Mouse (Mus musculus): ENCODE data around the gene Lrp1.

Gene Lrp1

DNA sequence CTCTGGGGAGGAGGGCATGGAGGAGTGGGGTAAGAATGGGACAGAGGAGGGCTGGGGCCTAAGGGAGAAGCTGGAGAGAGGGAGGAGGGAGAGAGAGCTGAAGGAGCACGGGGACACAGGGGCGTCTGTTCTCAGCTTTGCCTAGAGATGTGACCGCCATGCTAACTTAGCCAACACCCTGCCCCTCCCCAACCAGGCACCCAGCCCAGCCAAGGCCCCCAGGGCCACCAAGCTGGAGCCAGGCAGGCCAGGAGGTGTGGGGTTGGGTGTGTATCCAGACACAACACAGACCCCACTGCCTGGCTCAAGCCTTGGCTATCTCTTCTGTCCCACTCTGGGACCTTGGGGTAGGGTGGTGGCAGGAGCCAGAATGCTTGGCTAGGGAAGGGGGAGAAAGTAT, 5.4 kb downstream of the Lrp1 start:
- DNase-seq (ENCODE audit: low read depth, low spot score), result no peak

DNA sequence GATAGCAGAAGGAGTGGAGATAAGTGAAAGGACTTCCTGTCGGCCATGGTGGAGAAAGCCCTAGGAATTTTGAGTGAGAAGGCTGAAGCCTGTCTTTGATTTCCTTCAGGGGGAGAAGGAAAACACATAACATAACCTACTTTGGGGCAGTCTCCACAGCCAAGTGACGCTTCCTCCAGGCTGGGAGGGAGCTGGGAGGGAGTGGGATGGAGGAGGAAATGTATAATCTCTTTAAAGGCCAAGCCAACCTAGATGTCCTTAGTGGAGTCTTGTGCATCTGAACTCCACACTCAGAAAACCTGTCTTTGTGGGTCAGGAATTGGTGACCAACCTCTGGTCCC, 5.9 kb downstream of the Lrp1 start:
- no peak for DNase-seq (ENCODE audit: low read depth, low spot score)

DNA sequence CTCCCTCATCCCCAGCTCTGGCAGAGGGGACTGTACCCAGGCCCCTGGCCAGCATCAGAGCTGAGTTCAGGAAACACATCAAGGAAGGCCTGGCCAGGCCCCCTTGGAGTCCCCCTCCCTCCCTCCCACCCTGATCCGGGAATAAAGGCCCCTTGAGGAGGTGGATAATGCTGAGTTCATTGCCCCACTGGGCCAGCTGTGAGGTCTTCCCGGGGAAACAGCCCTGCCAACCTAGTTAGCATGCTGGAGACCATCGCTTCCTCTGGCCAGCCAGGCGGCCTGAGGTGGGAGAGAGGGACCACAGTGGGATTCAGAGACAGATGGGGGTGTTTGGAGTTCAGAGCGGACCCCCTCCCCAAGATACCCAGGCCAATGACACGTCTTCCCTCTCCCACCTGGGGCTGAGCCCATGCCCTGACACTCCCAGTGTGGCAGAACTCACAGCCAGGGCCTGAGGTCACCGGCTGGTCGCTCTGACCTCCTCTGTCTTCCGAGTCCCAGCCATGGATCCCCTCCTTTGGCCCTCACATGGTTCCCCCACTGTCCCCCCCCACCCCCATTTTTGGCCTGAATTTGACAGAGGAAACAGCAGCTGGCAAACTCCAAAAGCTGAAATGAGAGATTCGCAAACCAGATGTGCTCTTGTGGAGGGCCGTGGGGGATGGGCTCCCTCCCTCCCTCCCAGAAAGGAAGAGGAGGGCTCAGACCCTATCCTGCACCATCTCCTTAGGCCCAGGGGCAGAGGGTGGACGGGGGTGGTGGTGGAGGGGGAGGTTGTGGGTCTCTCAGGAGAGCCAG, 6.5 kb downstream of the Lrp1 start:
- DNase-seq (ENCODE audit: low read depth, low spot score), result no peak

DNA sequence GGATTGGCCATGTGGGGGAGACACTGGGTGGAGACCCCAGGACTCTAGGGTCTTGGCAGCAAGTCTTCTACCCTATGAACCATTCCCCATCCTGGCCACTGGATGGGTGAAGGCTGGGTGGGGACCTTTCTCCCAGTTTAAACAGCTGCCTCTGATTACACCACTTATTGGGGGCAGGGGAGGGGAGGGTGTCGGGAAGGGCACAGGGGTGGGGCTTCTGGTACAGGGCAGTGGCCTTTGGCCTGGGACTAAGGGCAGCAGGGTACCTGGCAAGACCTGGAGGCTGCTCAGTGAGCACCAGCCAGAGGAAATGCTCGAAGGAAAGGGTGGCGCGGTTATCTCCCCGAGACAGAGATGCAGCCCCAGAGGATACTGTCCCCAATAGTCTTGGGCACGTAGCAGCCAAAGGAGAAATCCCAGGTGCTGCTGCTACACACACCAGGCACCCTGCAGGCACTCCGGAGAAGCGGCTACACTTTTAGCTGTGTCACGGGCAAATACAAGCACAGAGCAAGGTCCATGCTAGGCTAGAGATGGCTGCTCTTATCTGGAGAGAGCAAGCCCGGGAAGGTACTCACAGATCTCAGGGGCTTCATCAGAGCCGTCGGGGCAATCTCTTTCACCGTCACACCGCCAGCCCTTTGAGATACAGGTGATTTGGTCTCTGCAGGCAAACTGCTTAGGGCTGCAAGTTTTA, 8.7 kb downstream of the Lrp1 start:
- no peak for DNase-seq (ENCODE audit: low read depth, low spot score)

DNA sequence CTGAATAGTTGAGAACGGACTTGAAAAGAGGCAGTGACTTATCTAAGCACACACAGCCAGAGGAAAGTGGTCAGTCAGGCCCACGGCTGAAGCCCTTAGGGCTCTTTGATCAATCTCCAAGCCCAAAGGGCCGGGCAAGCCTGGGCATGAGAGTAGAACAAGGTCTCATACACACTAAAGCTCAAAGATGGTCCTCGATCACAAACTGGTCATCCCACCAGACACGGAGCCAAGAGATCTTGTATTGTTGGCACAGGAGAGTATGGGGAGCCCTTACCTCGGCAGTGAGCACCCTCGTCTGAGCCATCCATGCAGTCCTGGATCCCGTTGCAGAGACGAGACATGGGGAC, 10.9 kb downstream of the Lrp1 start:
- DNase-seq (ENCODE audit: low read depth, low spot score), result peak; percentile 25

DNA sequence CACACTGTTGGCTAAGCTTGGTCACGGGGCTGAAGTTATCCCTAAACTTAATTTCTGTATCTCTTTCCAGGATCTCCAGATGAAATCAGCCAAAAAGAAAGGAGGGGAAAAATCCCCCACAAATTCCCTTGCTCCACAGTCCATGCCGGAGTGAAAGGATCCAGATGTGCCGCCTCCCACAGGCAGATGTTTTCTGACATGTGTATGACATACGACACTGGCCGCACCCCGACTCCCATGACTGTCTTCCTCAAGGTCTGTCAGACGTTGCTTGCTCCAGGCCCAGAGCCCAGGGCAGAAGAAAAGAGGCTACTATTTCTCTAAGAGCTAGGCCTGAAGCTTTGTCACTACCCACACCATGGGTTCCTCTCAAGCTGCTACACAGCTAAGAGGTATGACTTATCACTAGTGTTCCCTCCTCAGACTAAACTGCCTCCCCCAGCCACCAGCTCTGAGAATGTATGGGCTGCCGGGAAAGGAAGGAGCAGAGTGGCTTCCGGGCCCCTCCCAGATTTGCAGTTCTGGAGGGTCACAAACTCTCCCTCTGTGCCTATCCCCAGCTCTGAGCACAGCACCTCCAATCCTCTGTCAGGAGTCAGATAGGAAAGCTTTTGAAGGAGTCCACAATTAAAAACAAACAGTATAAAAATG, 11.4 kb downstream of the Lrp1 start:
- DNase-seq (ENCODE audit: low read depth, low spot score), result peak; percentile 59

DNA sequence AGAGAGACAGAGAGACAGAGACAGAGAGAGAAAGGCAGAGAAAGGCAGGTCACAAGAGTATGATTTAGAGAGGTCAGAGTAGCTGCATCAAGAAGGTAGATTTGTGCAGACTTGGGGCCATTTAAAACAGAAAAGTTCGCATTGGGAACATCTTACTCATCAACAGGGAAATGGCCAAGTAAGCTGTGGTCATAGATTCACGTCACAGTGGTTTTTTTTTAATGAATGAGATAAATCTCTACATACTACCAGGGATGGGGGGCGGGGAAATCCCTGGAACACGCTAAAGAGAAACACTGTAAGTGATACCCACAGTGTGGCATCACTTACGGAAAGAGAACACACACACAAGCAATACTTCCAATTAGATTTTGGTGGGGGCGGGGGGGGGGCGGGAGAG, 13.9 kb downstream of the Lrp1 start:
- DNase-seq (ENCODE audit: low read depth, low spot score), result no peak

DNA sequence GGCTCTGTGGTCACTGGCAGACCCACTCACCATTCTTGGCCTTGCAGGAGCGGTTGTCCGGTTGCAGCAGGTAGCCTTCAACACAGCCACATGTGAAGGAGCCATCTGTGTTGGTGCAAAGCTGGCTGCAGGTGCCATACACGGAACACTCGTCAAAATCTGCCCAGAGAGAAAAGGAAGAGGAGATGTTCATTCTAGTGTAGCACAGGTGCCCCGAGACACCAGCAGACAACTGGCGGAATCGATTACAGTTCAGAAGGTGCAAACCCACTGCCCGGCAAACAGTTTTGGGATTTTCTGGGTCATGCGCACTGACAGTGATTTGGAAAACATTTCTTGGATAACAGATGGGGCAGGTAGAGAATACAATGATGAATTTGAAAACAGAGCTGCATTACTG, 15.2 kb downstream of the Lrp1 start:
- DNase-seq (ENCODE audit: low read depth, low spot score), result no peak

DNA sequence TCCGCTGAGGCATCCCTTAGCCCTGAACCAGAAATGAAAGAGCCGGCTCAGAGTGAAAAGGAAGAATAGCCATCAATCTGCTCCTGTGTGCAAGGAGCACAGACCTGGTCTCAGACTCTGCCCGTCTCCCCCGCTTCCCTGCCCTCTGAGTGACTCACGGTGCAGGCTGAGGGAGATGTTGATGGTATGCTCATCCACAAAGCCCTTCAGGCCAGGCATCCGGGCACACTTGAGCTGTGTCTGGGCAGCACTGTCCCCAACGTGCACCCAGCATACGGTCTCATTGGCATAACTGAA, 15.7 kb downstream of the Lrp1 start:
- DNase-seq (ENCODE audit: low read depth, low spot score), result no peak

DNA sequence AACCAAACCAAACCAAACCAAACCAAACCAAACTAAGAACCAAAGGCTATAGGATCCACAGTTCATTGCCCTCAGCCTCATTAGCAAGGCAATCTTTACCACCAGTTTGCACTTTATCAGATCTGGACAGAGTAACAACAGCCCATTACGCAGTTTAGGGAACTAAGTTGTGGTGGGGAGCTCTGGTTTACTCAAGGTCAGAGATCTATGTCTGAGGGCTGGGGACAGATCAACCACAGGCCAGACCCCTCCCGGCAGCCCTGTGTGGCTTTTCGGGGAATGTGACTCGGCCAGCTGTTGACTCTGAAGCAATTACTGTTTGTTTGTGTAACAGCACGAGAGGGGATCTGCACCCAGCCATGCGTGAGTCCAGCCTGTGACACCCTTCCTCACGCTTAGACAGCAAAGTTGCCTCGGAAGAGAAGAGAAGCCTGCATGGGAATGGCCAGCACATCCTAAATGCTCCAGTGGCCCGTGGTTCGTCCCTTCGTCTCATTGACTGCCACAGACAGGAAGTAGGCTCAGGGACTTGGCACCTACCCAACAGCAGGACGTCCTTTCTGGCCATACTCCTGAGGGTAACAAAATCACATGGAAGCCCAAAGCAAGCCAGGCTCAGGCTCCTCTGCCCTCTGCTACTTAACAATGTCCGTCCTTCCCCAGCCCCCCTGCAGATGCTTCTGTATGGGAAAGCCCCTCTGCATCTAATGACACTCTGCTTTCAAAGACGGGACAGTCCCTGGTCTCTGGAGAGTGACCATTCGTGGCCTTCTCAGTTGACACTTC, 16.3 kb downstream of the Lrp1 start:
- no peak for DNase-seq (ENCODE audit: low read depth, low spot score)

DNA sequence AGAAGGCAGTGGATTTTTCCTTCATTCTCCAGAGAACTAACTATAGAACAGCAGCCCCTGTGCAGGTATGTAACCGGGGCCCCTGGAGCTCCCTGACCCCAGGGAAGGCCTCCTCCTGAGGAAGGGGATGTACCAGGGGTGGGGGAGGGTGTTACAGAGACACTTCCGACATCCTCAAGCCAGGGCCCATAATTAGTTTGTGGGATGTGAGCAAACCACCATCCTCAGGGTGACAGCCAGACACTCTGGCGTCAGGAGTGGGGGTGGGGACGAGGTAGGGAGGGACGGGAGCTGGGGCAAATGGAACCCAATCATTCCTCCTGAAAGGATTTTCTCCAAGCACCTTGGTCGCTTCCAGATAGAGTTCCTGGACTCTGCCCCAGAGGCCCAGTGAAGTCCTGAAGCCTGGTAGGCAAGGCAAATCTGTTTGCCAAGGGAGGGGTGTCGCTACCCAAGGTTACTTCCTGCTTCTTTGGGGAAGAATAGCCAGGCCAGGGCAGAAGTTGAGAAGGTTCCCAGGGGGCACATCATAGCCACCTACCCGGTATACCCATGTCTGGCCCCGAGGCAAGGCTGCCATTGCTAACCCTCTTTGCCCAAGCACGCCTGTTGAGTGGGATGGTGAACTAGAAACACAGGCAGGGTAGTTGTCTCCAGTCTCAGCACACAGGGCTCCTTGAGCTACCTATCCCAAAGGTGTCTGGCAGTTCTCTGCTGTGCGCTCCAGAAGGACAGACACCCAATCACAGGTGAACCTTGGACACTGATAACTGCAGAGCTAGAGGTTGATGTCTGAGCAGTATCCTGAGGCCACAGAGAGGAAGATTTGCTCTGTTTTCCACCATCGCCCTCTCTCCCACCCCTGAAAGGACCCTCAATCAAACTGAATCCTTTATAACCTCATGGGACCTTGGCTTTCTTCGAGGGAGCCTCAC, 17.2 kb downstream of the Lrp1 start:
- DNase-seq (ENCODE audit: low read depth, low spot score), result no peak

DNA sequence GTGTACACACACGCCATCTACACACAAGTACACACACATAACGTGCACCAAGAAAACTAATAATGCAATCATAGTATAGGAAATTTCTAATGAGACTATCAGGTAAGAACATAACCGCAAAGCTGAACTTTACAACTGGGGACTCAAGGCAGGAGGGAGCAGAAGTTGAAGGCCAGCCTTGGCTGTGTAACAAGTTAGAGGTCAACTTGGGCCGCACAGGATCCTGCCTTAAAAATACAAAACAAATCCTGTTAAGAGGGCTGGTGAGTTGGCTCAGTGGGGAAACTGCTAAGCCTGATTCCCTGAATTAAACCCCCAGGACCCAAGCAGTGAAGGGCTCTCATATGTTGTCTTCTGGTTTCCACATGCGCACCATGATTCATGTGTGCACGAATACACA, 18.8 kb downstream of the Lrp1 start:
- DNase-seq (ENCODE audit: low read depth, low spot score), result no peak

DNA sequence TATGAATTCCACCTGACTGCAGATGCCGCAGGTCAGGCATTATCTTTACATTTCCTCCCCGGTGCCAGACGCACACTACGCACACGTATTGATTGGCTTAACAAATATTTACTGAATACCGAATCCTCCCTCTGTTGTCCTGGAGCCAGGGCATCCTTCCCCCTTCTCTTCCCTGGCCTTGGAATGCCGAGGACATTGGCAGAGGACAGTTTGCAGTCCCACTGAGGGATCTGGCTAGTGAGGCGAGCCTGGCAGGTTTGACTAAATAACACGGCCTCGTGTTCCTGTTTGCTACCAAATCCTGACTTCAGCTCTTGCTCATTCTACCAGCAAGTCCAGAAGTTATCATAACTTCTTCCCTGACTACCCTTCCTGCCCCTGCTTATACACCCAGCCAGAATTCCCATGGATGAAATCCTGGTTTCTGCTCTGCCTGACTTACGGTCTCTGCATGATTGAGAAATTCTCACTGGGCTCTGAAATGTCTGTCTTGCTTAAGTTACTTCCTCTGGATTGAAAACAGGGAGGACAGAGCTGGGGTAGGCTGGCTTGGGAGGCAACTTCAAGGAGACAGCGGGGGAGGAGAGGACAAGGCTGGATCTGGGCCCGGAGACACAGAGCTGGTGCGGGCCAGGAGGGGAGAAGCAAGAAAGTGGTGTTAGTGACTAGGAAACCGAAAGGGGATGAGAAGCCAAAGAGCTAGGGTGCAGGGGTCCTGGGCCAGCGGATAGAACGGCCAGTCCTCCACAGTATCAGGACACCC, 21.0 kb downstream of the Lrp1 start:
- no peak for DNase-seq (ENCODE audit: low read depth, low spot score)

DNA sequence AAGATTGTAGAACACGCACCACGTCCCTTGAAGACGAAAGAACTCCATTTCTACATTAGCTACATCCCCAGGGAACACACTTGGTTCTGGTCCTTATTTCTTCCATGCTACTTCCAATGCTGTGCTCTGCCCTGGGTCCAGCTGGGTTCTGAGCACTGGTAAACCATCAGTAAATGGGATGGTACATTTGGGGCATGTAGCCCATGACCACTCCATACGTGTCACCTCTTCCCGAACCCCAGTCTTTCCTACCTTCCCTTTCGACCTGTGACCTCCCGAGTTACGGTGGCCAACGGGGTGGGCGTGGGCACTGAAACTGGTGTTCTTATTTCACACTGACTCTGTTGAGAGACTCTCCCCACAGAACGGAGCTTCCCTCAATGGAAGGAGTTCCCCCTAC, 21.7 kb downstream of the Lrp1 start:
- no peak for DNase-seq (ENCODE audit: low read depth, low spot score)

DNA sequence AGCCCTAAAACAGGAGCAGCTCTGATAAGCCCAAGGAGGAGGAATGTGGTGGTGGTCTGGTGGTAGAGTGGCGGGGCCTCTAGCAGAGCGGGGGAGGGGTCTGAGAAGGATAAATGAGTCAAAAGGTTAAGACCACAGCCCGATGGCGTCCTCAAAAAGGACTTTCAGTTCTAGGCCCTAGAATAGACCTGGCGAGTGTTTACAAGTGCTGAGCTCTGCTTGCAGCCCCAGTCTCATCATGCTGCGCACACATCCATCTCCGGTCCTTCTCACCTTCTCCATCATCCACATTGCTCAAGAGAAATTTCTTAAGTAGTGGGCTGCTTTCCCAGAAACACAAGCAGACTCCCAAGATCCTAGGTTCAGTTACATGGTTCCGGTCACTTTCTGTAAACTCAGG, 22.3 kb downstream of the Lrp1 start:
- no peak for DNase-seq (ENCODE audit: low read depth, low spot score)

DNA sequence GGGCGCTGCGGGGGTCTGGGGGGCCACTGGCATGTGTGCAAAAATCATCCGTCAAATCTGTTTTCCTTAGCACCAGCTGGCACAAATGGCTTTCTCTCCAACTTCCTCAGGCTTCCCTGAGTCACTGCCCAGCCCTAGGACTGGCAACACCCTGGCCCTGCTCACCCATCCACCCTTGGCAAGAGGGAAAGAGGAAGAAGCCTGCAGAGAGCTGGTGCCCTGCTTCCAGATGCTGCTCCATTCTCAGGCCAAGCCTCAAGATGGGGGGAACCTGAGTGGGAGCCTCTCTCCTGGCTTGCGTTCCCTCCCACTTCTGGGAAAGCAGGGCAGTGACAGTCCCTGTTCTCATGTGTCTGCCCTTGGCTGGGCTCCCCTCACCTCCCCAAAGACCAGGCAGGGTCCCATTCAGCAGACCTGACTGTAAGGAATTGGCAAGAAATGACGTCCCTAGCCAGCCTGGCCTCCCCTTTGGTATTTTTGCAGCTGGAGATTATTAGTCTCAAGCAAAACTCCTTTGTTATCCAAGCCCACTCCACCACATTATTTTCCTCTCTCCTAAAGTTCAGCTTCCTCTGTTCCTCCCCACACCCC, 23.5 kb downstream of the Lrp1 start:
- no peak for DNase-seq (ENCODE audit: low read depth, low spot score)

DNA sequence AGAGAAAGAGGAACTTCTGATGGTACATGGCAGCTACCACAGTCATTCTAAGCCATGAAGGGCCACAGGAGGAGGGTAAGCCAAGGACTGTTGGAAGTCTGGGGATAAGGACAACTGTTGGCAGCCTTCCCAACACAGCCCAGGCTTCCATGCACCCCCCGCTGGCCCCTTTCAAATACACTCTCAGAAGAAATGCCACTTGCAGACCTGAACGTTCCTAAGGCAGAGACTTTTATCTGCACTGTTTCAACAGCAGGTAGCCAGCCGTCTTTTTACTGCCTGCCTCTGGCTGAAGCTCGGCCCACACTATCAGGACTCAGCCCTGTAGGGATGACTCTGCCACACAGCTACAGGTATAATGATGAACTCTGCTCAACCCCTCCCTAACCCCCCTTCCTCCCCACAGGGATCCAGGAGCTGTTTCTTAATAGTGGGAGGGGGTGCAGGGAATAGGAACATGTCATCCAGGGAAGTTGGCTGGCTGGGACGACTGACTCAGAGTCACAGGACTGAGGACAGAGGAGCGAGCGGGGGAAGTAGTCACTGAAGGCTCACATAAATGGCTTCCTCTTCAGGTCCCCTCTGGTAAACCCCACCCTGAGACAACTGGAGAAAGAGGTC, 24.5 kb downstream of the Lrp1 start:
- no peak for DNase-seq (ENCODE audit: low read depth, low spot score)

DNA sequence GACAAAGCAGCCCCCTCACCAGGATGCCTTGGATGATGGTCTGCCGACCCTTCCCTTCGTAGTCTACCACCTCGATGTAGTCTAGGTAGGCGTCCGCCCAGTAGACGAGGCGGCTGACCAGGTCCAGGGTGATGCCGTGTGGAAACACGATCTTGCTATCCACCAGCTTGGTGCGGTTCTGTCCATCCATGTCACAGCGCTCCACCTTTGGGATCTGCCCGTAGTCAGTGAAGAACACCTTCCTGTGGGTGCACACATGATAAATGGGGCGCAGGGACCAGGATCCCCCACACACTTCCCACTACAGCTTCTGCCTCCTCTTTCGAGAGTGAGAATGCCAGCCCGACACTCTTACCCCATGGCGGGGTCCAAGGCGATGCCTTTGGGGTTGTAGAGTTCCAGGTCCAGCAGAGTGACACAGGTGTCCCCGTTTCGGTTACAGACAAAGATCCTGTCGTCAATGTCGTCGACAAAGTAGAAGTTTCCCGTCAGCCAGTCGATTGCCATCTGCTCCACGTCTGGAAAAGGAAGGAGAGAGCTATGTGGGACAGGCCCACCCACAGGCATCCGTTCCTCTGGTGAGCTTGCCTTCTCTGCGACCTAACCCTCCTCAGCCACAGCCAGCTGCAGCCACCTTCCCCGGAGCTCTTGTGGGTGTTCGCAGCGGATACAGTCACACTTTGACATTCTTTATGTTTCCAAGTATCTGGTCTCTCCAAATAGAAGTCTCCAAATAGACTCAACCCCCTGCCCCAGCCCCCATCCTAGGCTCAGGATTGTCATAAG, 25.8 kb downstream of the Lrp1 start:
- DNase-seq (ENCODE audit: low read depth, low spot score), result no peak

DNA sequence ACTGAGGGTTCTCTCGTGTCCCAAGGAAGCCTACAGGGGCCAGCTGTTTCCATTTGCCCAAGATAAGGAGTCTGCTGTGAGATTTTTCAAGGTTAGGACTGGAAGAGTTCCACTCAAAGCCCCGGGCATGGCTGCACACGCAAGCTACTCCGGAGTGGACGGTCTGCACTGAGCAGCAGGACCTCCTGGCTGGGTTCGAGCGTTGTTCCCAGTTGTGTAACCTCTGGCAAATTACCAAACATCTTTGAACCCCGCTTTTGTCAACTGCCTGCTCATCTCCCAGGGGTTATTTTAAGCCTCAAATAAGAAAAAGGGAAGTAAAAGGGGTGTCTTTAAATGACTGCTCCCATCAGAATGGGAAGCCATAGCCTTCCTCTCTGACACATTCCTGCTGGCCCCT, 26.5 kb downstream of the Lrp1 start:
- no peak for DNase-seq (ENCODE audit: low read depth, low spot score)
